Mouse (Mus musculus) T-helper 1 cell (primary cell): ENCODE measurements at regions not wholly inside any gene's neighbourhood (a gene's known extent, or its start where the extent isn't known, plus 50 kb on each side); places are given as distances from the start of the nearest gene placed in this dataset.

Experiments
- in situ Hi-C: fragments of 300-600 bp; cut with MboI, MseI; formaldehyde crosslinking; loops from one replicate; pipeline ENCODE4 v1.15.1; 2025; ENCODE audit warnings: high pct_unique_total_duplicates

DNA sequence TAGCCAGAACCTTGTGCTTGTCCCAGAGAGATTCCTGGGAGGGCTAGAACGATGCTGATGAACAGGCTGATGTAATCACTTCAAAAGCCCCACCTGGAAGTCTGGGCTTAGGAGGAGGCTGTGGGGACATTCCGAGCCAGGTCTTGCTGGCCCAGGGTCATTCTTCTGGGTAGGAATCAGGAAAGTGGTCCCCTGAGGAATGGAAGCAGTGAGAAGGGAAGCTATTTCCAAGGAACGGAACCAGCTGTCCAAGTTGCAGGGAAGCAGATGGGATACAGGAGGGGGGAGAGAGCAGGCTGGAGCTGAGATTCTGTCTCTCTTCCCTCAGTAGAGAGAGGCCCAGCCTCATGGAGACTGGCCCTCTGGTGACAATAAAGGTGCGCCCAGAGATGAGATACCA, 243.9 kb downstream of the Tcf7l2 start:
- in situ Hi-C loops = no loop called here

DNA sequence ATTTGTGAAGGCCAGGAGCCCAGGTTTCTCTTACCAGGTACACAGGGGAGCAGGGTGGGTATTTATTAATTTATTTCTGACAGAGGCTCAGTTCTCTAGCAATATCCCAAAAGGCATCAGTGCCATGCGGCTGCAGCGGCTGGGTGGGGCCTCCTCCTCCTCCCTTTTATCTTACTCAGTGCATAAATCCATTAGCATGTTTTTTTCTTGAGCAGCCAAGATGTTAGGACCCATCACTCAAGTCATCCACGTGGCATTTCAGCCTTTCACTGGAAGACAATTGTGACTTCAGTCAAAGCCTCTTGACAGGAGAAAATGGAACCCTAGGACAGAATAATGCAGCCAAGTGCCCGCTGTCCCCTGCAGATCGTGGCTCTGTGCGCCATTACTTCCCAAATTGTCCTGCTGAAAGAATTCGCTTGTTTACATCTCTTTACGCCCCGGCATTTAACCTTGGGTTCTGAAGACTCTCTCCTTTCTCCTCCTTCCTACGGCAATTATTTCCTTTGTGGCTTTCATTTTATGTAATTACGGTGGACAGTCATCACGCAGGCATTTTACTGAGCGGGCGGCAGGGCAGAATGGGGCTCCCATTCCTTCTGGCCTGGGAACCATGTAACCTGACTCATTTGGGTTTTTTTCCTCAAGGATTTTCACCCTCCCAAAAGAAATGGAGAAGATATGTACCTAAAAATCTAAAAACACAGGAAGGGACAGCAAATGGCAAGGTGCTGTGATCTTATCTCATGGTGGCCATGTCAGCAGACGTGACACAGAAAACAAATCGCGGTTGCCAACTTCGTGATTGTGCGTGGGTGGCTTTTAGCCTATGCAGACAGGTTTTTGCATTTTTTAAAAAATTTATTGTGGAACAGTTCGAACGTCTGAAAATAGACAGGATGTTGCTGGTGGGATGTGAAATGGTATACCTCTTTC, 250.4 kb downstream of the Tcf7l2 start:
- in situ Hi-C loops = no loop called here

DNA sequence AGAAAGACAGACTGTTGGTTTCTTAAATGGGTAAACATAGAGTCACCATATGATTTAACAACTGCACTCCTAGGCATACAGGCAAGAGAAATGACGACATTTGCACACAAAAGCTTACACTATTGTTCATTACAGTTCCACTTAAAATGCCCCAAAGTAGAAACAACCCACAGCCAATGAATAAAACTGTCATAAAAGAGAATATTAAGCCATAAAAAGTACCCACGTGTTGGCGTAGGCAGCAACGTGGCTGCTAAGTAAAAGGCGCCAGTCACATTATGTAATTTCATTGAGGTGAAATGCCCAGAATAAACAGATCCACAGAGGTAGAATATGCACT, 251.1 kb downstream of the Tcf7l2 start:
- in situ Hi-C loops = no loop called here

- in situ Hi-C loops = no loop called here
Measured at GRCm38 (mm10) chr19:55995721-55996120, 254.1 kb downstream of the Tcf7l2 start.

DNA sequence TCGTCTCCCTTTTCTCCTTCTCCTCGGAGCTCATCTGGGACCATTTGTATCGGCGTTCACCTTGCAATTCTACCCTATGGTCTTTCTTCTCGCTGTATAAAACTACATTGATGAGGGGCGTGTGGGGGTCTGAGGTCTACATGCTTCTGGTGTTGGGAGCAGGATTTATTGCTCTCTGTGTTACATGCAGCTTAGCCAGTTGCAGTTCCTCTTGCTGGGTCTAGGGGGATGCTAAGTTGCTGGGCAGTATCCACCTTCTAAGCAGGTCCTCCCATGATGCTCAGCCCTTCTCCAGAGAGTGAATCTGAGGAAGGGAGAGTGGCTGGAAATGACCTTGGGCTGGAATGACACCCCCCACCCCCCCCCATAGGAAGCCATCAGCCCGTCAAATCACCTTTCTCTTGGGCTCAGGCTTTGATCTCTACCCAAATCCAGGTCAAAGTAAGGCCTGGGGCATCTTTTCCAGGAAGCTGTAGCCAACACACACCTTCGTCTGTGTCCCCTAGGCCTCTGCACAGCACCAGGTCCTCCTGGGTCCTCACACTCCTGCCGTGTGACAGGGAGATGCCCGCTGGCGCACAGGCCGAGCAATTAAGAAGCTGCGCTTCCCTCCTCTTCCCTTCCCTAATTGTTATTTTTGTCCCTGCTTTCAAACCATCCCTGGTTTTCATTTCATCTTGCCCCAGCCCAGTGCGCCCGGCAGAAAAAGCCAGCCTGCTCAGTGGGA, 257.0 kb downstream of the Tcf7l2 start:
- in situ Hi-C loops = no loop called here

DNA sequence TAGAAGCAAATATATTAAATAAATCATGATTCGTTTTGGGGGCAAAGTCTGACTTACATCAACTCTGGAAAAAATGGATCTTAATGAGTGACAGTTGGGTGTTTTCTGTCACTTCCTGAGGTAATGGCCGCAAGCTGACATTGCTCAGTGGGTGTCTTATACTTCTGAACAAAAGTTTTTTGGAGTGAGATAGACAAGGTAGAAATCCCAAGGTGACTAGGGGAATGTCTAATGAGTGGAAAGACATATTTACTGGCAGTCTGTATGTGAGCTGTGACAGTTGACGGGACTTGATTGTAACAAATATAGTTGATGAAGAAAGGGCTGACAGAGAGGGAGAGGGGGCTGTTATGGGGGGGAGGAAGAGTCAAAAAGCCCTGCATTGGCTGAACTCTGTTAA, 257.8 kb downstream of the Tcf7l2 start:
- in situ Hi-C loops = no loop called here

- in situ Hi-C loops = no loop called here
Measured at GRCm38 (mm10) chr19:56001428-56001827, 259.8 kb downstream of the Tcf7l2 start.

GRCm38 (mm10) chr19:56005886-56006285, 264.3 kb downstream of the Tcf7l2 start:
- in situ Hi-C loops = no loop called here

GRCm38 (mm10) chr19:56007433-56007832, 265.8 kb downstream of the Tcf7l2 start:
- in situ Hi-C loops = no loop called here

GRCm38 (mm10) chr19:56010766-56011165, 269.1 kb downstream of the Tcf7l2 start:
- in situ Hi-C loops = no loop called here

DNA sequence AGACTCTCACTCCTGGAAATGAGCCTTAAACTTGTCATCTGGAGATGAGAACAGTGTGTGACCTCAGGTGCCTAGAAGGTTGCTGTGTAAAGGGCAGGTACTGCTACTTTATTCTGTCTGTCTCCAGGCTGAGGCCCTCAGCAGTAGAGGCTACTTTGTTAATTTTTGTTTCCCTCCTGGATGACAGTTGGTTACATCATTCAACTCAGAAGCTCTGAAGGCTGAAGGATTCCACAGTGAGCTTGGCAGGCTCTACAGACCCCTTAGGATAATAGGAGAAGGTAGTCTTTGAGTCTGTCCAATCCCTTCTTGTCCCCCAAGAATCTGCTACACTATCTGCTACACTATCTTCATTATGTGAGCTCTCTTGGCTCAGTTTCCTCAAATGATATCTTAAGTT, 269.7 kb downstream of the Tcf7l2 start:
- in situ Hi-C loops = no loop called here

GRCm38 (mm10) chr19:56016548-56017346, 270.2 kb upstream of the Habp2 start:
- in situ Hi-C loops = no loop called here

DNA sequence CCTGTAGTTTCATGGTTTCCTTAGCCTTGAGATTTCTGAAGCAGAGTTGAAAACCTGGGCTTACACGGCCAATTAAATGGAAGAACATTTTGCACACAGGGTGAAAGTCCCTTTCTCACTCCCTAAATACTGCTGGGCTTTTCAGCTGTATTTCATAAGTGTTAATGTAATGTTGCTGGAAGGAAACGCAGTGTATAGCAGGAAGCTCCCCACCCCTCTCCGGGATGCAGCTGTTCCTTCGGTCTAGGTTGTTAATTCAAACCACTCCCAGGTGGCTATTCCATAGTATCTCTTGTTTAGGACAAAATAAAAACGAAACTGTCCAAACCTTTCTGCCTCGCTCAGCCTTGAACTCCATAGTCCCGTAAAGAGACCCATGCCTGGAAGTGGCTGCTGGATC, 269.4 kb upstream of the Habp2 start:
- in situ Hi-C loops = no loop called here

DNA sequence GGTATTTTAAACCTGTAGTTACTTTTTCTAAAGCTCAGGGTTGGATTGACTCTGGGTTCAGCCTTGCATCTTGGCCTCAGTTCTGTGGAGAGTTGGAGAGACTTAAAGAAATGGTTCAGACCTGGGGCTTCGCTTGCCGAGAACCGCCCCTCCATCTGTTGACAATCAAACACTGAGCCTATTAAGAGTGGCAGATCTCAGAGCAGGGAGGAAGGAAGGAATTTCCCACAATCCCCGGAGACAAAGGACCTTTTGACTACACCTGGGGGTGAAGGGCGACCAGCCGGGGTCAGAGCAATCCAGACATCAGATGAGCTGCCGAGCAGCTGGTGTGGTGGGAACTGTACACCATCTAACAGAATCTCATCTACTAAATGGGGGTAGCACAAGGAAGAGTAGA, 267.8 kb upstream of the Habp2 start:
- in situ Hi-C loops = no loop called here

DNA sequence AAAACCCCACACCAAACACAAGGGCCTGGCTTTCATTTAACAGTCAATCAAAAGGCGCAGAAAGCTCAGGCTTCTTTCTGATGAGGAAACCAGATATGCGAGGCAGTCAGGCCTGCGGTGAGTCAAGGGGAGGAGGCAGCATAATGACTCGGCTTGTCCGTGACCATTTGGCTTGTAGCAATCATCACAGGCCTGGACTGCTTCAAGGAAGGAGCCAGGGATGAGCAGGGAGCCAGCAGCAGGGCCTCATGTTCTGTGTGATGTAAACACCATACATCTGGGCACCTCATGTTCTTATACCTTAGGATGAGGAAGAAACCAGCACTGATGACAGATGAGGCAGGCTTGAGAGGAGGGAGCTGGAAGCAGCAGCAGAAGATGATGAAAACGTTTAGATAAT, 264.6 kb upstream of the Habp2 start:
- in situ Hi-C loops = no loop called here

DNA sequence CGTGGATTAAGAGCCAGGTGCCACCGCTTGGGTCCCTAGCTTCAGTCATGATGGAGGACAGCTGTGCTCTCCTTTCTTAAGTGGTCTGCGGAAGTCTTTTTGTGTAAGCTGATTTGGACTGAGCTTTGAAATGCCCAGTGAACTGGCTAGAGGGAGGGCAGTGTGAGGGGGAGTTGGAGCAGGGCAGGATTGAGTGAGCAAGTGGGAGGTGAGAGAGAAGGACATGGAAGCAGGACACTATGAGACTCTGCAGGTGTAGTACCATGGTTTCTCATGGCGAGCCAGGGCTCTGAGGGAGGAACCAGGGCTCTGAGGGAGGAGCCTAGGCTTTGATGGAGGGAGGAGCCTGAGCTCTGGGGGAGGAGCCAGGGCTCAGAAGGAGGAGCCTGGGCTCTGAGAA, 262.3 kb upstream of the Habp2 start:
- in situ Hi-C loops = no loop called here

GRCm38 (mm10) chr19:56029428-56030281, 257.3 kb upstream of the Habp2 start:
- in situ Hi-C loops = no loop called here

DNA sequence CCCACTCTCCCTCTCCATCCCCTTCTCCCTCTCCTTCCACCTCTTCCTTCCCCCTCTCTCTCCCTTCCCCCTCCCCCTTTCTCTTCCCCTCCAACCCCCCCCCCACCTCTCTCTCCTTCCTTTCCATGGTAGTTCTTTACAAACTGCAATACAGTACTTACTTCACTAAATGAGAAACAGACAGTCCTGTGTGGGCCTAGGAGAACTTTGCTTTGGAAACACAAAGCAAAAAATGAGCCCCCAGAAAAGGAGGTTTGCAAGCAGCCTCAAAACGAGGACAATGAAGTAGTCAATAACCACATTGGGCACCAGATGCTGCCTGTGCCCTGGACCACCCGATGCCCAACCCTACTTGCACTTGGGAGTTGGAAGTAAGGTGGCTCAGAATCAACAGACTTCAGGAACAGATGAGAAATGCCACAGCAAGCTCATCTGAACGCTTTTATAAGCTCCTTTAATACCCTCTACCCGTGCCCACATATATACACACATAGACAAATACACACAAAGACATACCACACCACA, 256.5 kb upstream of the Habp2 start:
- in situ Hi-C loops = no loop called here

- in situ Hi-C loops = no loop called here
Measured at GRCm38 (mm10) chr19:56034552-56034951, 252.4 kb upstream of the Habp2 start.

GRCm38 (mm10) chr19:56037584-56037983, 249.4 kb upstream of the Habp2 start:
- in situ Hi-C loops = no loop called here
